Mouse (Mus musculus) mature B cell (primary cell): Measurements from ENCODE around the gene Zyx.

Experiments used
- in situ Hi-C: fragments of 300-500 bp; cut with MboI; formaldehyde crosslinking; loops from 2 replicates; pipeline ENCODE4 v1.14.3; 2019

The Zyx gene

DNA sequence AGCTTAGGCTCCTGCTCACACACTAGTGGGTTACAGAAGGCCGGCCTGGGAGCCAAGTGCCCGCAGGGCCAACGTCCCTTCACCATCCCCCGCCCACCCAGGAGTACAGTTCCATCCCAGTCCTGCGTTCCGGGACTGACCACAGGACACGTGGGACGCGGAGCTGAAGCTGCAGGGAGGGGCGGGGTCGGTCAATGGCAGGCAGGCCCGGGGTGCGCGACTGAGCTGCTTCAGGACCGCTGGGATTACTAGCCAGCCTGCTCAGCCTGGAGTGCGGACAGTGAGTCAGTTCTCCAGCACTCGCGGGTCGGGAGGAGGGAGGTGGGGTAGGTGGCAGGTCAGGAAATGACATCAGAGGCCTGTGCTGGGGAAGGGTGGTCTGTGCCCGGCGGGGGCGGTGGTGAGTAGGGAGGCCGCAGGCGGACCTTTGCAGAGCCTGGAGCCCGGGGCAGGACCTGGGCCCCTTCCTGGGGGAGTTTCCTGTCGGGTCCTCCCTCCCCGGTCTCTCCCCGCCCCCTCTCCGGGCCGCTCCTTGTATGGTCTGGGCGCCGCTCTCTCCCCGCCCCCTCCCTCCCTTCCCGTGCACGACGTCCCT, at the start of gene Zyx:
Gene Zyx (plus strand): TSS at position 205 of the 595 bp plus-strand sequence.
- in situ Hi-C loops = no loop called here

DNA sequence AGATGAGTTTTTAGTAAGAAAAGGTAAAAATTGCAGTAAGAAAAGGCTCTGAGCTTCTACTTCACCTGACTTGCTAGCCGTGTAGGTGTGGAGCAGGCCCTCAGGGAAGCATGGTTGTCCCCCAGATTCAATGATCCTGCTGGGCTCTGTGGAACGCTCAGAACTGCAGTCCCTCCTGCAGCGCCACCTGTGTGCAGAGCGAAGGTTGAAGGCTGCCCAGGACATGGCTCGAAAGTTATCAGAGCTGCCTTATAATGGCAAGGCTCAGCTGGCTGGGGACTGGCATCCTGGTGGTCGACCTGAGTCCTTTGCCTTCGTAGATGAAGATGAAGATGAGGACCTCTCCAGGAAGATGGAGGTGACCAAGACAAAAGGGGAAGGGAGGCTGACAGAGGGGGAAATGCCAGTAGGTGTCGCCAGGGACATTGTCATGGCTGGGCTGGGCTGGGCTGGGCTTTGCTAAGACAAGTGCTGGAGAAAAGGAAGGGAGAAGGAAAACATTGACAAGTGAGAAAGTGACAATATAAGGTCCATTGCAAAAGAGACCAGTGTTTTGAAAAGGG, 39.5 kb upstream of the Zyx start:
- in situ Hi-C loops = no loop called here

DNA sequence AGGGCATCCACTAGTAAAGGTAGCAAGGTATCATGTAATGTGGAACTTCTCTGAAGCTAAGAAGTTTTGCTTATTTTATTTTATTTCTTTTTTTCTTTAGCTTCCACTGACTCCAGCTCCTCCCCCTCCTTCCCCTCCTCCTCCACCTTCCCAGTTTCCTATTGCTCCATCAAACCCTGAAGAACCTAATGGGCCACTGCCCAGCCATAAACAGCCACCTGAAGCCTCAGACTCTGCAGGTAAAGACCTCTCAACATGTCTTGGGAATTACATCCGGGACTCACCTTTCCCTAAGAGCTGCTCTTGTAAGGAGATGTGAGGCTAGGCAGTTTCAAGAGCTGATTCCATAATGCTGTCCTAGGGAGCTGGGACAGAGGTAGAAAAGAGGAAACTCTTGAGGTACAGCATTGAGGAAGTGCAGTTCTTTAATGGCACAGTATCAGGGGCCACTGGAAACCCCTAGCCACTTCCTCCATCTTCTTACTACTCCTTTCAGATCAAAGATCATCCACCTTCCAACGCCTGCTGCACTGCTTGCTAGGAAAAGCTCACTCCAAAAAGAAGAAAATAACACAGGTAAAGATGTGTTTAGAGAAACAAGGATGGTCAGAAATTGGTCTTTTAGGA, 38.9 kb upstream of the Zyx start:
- in situ Hi-C loops = no loop called here

DNA sequence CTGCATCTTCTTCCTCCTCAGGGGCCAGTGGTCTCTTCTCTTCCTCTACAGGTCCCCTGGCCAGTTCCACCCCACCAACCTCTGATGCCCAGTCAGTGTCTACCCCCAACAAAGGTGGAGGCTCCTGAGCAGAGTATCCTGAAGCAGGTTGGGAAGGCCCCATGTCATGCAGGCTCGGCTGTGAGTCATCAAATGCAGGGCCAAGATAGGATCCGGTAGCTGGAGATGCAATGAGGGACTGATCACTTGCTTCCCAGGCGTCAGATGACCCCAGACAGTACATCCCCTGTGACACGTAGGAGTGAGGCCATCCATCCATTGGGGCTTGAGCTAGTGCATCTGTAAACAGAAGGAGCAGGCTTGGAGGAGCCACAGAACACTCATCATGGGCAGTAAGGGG, 31.1 kb upstream of the Zyx start:
- in situ Hi-C loops = no loop called here

DNA sequence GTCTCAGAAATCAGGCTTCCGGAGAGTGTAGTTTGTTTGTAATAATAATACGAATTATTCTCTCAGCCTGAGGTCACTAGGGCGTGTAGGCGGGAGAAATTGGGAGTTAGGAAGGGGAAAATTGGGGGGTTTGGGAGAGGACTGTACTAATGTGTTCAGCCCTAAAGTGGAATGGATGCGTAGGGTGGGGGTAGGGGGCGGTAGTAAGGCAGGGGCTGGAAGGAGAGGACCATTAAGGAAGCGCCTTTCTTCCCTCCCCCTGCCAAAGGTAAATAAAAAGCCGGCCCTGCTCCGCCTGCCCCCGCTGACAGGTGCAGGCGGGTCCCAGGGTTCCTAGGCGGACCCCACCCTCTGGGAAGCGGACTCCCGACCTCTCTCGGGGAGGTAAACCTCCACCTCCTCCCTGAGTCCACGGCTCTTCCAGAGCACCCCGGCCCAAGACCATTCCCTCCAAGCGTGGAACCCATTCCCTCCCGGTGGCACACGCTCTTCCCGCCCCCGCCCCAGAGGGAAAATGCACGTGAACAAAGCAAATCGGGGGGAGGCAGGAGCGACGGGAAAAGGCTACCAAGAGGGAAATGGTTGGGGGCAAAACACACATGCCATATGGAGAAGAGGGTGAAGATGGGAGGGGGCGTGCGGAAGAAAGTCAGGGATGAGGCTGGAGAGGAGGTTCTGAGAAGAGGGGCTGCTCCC, 25.9 kb upstream of the Zyx start:
- in situ Hi-C loops = no loop called here

DNA sequence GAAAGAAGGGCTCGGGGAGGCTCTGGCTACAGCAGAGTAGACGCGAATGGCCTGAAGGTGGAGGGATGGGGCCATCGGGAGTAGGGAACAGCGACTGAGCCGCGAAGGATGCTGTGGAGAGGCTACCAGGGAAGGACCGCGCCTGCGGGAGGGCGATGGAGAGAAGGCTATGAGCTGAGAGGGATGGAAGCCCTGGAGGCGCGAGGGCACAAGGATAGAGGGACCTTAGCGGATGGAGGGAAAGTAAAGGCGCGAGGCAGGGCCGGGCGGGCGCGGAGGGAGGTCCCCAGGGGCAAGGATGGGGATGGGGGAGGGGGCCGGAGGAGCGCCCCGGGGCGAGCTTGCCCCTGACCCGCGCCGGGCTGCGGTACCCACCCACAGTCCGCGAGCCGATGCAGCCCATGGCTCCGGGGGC, 25.4 kb upstream of the Zyx start:
- in situ Hi-C loops = no loop called here

DNA sequence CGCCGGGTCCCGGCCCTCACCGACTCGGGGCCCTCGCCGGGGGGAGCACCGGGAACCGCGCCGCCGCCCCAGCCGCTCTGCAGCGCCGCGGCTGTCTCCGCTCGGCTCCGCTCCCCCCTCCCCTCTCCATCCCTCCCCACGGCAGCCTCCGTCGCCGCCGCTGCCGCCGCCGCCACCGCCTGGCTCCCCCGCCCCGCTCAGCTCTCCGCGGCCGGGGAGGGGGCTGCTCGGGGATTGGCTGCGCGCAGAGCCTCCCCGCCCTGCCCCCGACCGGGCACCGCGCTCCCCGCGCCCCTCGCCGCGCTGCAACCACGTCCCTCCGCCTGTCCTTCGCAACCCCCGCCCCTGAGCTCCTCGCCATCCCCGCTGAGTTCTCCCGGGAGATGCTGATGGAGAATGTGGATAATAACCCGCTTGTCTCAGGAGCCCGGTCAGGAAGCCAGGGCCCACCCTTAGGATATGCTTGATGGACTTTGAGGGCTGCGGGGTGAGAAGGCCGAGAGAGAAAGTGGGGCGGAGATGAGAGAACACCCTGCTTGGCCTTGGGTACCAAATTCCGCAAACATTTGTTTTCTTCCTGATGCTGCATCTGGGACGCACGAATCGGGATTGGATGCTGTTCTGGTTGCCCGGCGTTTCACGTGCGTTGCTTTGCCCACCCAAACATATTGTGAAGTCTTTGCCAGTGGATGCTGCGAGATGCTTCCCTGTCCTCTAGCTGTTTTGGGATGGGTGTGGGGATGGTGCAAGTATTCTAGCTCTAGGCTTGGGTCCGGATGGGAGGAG, 24.8 kb upstream of the Zyx start, which contains the start of gene Fam131b:
Gene Fam131b (minus strand): TSS at position 162 of the 786 bp plus-strand sequence.
- in situ Hi-C loops = no loop called here

DNA sequence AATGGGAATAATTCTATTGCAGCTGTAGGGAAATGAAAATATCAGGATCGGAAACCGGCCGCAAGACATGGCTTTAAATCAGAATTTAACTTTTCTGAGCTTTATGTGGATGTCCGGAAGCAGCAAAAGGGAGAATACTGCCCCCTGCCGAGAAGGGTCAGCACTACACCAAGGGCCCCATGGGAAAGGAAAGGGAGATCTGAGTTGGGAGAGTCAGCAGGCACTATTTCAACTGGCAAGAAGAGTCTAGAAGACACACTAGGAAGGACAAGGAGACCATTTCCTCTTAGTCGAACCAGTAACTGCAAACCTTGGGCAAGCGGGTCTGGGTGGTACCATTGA, 24.2 kb upstream of the Zyx start:
- in situ Hi-C loops = no loop called here

DNA sequence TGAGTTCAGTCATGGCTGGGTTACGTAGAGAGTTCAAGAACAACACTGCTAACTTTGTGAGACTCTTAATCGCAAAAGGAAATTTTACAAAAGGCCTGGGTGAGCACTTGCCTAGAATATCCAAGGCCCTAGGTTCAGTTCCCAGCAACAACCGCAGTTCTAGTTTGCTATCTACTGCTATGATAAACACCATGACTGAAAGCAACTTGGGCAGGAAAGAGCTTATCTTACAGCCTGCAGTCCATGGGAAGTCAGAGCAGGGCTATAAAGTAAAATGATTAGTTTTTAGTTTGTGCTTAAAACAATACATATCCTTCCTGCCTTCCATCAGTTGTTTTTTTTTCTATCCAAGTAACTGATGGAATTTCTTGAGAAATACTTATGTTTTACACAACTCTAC, 22.9 kb upstream of the Zyx start:
- in situ Hi-C loops = no loop called here

DNA sequence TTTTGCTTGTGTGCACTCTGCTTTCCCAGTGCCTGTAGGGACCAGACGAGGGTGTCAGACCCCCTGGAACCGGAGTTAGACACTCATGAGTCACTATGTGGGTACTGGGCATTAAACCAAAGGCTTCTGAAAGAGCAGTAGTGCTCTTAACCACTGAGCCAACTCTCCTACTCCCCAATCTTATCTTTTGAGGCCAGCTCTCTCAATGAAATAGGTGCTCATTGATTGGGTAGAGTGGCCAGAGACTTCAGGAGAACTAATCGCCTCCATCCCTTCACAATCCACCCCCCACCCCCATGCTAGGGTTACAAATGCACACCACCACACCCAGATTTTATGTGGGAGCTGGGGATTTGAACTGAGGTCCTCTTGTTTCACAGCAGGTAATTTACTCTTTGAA, 20.7 kb upstream of the Zyx start:
- in situ Hi-C loops = no loop called here

DNA sequence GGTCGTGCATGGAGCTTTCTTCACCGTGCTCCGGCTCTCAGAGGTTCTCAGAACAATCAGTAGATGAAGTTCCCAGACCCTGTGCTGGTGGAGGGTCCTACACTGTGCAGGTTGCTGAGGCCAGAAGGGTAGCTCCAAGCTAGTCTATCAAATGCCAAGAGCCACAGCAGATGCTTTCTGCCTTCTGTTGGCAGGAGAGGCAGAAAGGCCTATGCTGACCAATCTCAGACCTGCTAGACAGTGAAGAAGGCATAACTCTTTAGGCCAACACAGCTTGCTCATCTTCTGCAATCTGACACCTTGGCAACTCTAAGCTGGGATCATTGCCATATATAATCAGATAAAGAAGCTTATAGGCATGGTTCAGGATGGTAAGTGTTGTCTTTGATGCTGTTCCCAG, 19.2 kb upstream of the Zyx start:
- in situ Hi-C loops = no loop called here

DNA sequence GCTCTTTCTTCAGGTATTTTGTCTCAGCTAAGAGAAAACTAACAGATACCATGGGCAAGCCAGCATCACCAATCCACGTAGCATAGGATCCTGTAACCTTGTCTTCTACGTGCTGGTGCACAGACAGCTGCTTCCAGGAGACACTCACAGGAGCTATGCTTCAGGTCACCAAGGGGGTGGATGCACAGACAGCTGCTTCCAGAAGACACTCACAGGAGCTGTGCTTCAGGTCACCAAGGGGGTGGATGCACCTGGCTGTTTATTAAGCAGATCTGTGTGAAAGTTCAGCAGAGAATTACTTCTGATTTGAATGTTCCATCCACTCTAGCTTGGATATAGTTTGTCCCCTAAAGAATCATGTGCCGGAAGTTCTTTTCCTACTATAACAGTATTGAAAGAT, 18.5 kb upstream of the Zyx start:
- in situ Hi-C loops = no loop called here

DNA sequence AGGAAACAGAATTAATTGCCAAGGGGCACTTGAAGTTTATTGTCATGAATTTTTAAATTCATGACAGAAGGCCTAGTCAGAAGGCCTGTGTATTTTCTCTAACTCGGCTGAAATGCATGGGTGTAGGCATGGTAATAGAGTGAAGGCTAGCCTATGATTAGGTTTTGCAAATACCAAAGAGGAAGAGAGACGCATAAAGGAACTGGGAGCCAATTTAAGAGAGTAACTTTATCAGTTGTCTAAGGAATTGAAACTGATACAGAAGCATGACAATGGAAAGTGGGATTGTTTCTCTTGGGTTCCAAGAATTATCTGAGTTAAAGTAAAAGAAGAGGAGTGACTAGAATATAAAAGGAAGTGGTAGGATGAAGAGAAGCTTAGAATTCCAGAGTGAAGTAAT, 10.2 kb upstream of the Zyx start:
- in situ Hi-C loops = no loop called here

DNA sequence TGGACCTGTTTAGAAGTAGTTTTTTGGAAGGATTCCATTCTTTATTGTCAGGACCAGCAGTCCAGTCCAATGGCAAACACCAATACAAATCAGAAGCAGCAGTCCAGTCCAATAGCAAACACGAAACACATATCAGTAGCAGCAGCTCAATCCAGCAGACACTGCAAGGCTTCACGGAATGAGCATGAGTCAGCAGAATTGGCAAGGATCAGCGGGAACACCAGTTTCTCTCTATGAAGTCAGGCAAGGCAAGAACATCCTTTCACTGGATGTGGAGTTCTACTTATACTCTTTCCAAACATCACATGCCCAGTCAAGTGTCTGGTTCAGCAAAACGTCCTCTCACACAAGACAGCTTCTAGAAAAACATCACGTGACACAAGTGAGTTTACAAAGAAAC, 9.4 kb upstream of the Zyx start:
- in situ Hi-C loops = no loop called here

DNA sequence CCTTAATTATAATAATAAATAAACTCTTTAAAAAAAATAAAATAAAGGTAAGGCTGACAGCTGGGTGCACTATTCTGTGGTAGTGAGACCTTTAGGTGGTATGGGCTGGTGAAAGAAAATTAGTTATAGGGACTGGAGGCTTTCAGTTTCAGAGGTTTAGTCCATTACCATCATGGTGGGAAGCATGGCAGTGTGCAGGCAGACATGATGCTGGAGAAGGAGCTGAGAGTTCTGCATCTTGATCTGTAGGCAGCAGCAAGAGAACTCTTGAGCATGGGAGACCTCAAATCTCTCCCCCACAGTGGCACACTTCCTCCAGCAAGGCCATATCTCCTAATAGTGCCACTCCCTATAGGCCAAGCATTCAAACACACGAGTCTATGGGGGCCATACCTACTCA, 7.3 kb upstream of the Zyx start:
- in situ Hi-C loops = no loop called here

DNA sequence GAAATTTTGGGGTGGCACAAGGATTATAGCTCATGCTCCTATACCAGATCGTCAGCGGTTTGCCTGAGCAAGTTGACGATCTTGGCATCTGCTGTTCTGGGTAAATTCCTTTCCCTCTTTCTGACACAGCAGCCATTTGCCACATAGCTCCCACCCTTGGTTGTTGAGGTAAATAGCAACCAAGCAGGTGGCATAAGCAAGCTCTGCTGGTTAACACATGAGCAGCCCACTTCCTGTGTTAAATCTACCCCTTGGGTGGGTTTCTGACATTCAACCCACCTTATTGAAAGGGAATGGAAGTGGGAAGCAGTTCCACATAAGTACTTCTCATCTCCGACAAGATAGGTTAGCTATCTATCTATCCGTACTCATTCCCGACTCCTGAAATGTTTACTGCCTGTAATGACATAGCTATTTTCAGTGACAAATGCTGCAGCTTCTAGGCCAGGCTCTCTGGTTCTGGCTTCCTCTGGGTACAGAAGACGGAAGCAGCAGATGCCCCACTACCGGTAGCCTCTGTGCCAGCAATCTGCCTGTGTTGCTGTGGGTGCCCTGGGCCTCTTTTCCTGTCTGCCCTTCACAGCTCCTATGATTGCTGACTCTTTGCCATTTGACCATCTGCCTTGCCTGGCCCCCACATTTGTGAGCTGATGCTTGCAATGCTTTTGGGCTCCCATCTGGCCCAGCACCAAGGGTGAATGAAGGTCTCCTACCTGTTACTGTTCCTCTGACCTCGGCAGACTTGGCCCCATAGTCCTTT, 5.9 kb upstream of the Zyx start:
- in situ Hi-C loops = no loop called here

DNA sequence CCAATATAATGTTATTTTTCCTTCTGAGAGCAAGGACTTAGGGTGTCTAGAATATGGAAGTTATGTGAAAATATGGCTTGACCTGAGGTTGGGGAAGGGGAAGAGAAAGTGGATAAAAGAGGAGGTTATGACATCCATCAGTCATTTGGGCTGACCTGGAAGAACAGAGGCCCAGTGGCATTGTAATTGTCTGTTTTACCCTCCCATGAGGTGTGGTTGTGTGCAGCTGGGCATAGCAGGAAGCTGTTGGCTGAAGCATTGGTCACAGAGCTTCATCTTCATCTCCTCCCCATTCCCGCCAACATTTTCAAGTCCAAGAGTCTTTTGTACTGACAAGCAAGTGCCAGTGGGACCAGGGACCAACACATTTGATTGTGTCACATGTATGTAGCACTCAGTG, 5.2 kb upstream of the Zyx start:
- in situ Hi-C loops = no loop called here

DNA sequence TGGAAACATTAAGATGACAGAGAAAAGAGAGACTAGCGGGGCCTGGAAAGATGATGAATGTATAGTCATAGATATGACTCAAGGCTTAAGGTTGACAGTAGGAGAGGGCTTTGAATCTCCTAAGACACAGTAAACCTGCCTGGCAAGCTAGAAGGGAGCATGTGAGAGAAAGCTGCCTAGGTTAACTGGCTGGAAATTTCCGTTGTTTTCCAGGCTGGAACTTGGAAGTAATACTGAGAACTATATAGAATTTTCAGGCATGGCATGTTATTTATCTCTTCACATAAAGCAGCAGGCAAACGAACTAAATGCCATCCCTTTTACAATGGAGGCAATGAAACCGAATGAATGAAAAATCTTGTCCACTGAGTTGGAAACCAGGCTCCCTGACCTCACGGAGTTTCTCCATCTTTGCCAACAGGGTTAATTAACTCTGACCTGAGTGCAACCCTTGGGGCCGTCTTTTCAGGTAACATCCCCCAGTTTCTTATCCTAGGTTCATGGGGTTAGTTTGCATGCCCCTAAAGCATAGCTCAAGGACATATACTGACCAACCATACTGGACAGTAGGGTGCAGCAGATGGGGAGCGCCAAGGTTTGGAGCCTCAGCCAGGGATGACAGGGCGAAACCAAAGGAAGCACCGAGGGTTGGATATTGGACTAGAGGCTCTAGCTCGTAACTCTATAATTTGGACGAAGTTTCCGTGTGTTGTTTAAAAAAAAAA, 987 bp upstream of the Zyx start:
- in situ Hi-C loops = no loop called here

DNA sequence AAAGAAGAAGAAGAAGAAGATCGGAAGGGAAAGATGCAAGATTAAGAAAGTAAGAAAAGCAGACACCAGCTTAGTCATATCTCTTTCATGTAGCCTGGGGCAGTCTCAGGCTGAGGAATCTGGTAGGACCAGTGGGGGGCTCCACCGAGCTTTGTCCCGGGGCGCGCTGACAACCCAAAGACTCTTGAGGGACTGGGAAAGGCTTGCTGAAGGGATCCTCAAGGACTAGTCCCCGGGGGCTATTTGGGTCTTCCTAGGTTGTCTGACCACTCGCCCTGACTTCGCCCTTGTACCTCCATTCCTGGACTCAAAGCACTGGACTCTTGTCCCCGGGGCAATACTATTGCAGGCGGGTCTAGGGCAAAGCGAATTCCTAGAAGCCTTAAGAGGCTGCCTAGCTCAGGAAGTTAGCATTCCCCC, 414 bp upstream of the Zyx start:
- in situ Hi-C loops = no loop called here

DNA sequence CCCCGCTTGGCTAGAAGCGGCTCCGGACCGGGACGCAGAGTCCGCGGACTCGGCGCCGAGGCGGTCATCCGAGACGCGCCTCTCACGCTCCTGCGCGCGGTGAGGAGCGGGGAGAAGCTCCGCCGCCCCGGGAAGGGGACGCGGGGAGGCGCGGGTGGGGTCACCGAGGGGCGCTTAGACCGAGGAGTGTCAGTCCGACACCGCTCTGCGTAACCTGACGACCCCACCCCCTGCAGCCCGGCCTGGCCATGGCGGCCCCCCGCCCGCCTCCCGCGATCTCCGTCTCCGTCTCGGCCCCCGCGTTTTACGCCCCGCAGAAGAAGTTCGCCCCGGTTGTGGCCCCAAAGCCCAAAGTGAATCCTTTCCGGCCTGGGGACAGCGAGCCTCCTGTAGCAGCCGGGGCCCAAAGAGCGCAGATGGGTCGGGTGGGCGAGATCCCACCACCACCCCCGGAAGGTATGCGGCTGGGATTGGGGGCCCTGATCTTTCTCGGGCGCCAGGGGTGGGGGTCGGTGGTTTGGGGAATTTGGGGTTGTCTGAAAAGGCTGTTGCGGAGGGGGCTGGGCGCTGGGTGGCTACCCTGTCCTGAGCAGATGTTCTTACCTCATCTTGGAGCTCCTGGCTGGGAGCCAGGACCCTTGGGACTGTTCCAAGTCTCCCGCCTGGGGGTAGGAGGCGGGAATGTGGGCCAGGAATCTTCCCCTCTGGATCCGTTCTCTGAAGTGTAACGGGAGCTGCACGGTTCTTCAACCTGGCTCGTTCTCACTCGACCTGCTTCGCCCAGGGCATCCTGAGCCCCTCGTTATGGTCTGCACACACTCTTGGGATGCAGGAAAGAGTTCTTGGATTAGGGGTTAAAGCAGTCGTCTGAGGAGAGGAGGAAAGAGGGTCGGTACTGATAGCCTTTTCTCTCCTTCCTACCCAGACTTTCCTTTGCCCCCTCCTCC, 864 bp downstream of the Zyx start:
- in situ Hi-C loops = no loop called here
